Mouse (Mus musculus) stomach, postnatal 0 days (tissue): ENCODE measurements around the gene AW209491.
A peak's percentile ranks its signal among the peaks of the same experiment; 100 is the strongest.

ENCODE experiments used
- CTCF ChIP-seq: IDR thresholded peaks from 2 replicates; pipeline ENCODE4 v1.5.1; 2016; ENCODE audit warnings: antibody characterized with exemption, low read depth, mild to moderate bottlenecking, moderate library complexity
- EP300 ChIP-seq: optimal IDR thresholded peaks from 2 replicates; pipeline ENCODE3; 2016; ENCODE audit warnings: antibody characterized with exemption

GRCm38 (mm10) chr13:14618724-14619123, 11.2 kb upstream of the AW209491 start:
- TF ChIP-seq EP300 (no peak), CTCF (peak; percentile 97)
